In the genomic region with DNA sequence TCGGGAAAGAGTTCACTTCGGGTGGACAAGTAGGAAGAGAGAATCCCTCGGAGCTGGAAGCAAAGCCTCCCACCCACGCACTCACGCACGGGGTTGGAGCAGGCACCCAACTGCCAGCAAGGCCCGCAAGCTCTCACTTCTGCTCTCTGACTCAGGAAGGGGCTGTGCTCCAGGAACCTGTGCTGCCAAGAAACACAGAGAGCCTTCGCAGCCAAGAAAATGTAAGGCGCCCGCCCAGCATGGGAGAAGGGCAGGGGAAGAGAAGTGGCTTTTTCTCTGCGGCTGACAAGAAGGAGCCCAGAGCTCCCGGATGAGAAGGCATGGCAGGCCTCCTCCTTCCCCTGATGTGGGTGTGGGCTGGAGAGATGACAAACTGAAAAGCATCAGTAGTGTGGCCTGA, we compare ENCODE assay signal across 9 mouse cellular contexts.
DNase-seq lines count a peak whose midpoint lies in the region; ATAC-seq lines count a peak whose summit lies in the region.
"Had no signal": no experiment of that assay in that cellular context is flagged by ENCODE, and none has a peak within 500 bp of the region (broad histone marks: within the 10 kb centered on the region; RNA-seq: fewer than 3 reads in every experiment).

No protein-coding gene starts in this region.

- intact Hi-C loops in heart, postnatal 14 days (cut with DNase I), result no loop called here

- H3K4me2 ChIP-seq in hindbrain, embryonic 12.5 days (replicated peaks), result no peak overlapping the region

- no peaks in the 10 kb centered on the region for H3K9me3 ChIP-seq in embryonic facial prominence, embryonic 10.5 days
- no peaks in the 10 kb centered on the region for H3K9me3 ChIP-seq in hindbrain, embryonic 12.5 days (replicated peaks)

- H3K27me3 ChIP-seq in embryonic facial prominence, embryonic 10.5 days (replicated peaks; ENCODE audit: low read depth, poor library complexity, severe bottlenecking), result peaks cover 12% of the 10 kb centered on the region
- H3K27me3 ChIP-seq in hindbrain, embryonic 12.5 days, result no peaks in the 10 kb centered on the region
- H3K27me3 ChIP-seq: megakaryocyte, embryonic 14.5 days had no signal

- H3K36me3 ChIP-seq in embryonic facial prominence, embryonic 10.5 days (replicated peaks), result no peaks in the 10 kb centered on the region
- H3K36me3 ChIP-seq in hindbrain, embryonic 12.5 days, result no peaks in the 10 kb centered on the region

- WGBS in embryonic facial prominence, embryonic 10.5 days, result 85% methylated on average over 12 of the region's 12 CpGs
- WGBS in hindbrain, embryonic 12.5 days, result 77% methylated on average over 12 of the region's 12 CpGs

- 0 out of 2 replicates have a peak overlapping the region, but pooled peaks have one; percentile 19 for H3K27ac ChIP-seq in embryonic facial prominence, embryonic 10.5 days (replicated peaks)
- no peak overlapping the region for H3K27ac ChIP-seq in hindbrain, embryonic 12.5 days

- ATAC-seq in hindbrain, embryonic 12.5 days (ENCODE audit: low FRiP score), result no peak
- ATAC-seq in inflammation-experienced regulatory T-cells, adult 6 months, result no peak

- peak; percentile 6 to 14 for DNase-seq in lung, adult 18-20 months
- no peak for DNase-seq in lung, postnatal 25 days (ENCODE audit: low spot score)
- no peak for DNase-seq in embryonic facial prominence, embryonic 10.5 days (ENCODE audit: low spot score)
- DNase-seq in heart, postnatal 14 days, result peak; percentile 19 to 40
- DNase-seq in right cerebral cortex, postnatal 25 days, result peak; percentile 78
- no peak for DNase-seq in thymus, postnatal 36 days

- H3K4me1 ChIP-seq in embryonic facial prominence, embryonic 10.5 days, result peaks cover 13% of the 10 kb centered on the region
- H3K4me1 ChIP-seq in hindbrain, embryonic 12.5 days, result peaks cover 12% of the 10 kb centered on the region
- H3K4me1 ChIP-seq: megakaryocyte, embryonic 14.5 days had no signal

- no peak overlapping the region for H3K9ac ChIP-seq in hindbrain, embryonic 12.5 days

- no peak overlapping the region for H3K4me3 ChIP-seq in embryonic facial prominence, embryonic 10.5 days
- H3K4me3 ChIP-seq in hindbrain, embryonic 12.5 days, result no peak overlapping the region
- H3K4me3 ChIP-seq: megakaryocyte, embryonic 14.5 days had no signal

Comparison
In these comparisons a context has a peak if more than half of its experiments do, and no peak if none do; other contexts are left out.
1. DNase-seq: peak in lung, adult 18-20 months (2 of 2), heart, postnatal 14 days (2 of 2) and right cerebral cortex, postnatal 25 days (single experiment); none in lung, postnatal 25 days (single experiment), embryonic facial prominence, embryonic 10.5 days (single experiment) and thymus, postnatal 36 days (0 of 2).